Mouse (Mus musculus) heart, postnatal 14 days (tissue): ENCODE measurements around the gene Hoxa6. TPM values are rescaled to one million over a fixed set of nuclear protein-coding genes. Genes with fewer than 3 reads are reported as not detected.

ENCODE experiments used
- DNase-seq, 2 experiments: peaks; one replicate each; pipeline ENCODE4 v3.0.0; 2021 to 2022
- intact Hi-C: fragments of 180-260 bp; cut with DNase I; formaldehyde crosslinking; loops from one replicate; pipeline ENCODE4 v1.15.1; 2025
- microRNA-seq, 2 experiments: library from miRNA; unstranded; fragments of <30 nt; microRNA quantifications; one replicate each; pipeline ENCODE4 v1.2.0; 2021 to 2022
- total RNA-seq, 2 experiments: library from RNA; stranded (reverse); gene quantifications; 2 replicates each; pipeline ENCODE4 v1.2.3; 2021

Hoxa6 gene
- total RNA-seq, 2 experiments from 2014 or later = not detected

DNA sequence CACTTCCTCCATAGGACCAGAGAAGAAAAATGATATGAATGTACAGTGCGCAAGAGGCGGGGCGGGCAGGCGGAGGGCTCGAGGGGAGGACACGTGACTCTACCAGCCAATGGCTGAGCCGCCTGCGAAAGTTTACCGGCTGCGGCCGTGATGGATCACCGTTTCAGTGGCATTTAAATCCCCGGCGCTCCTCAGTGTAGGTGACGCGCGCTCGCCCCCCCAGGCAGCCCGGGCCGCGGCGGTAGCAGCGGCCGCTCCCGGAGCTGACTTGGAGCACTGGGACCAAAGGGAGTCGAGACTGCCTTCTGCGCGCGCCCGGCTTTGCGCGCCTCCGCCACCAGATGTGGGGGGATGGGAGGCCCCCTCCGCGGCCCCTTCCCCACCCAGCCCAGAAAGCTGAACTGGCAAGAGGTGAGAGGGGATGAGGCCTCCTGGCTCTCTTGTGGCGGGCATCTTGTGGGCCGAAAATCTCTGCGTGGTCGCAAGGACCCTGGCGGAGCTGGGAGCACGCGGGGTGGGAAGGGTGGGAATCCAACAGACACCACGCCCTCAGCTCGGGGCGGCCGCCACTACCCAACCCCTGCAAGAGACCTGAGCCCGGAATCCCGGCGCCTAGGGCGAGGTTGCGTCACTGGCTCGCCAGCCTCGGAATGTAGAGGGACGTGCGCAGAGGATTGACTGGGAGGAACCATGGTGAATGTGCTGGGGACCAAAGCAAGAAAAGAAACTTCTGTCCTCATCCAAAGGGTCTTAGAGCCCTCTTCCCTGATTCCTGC is 50.1 kb downstream of the Hoxa6 start, which contains the start of gene Hoxa1:
Hoxa1 (minus strand) TSS at position 42 of the 776 bp plus-strand sequence.
- peak; percentile 59 to 64 for DNase-seq
- intact Hi-C loops = no loop called here

DNA sequence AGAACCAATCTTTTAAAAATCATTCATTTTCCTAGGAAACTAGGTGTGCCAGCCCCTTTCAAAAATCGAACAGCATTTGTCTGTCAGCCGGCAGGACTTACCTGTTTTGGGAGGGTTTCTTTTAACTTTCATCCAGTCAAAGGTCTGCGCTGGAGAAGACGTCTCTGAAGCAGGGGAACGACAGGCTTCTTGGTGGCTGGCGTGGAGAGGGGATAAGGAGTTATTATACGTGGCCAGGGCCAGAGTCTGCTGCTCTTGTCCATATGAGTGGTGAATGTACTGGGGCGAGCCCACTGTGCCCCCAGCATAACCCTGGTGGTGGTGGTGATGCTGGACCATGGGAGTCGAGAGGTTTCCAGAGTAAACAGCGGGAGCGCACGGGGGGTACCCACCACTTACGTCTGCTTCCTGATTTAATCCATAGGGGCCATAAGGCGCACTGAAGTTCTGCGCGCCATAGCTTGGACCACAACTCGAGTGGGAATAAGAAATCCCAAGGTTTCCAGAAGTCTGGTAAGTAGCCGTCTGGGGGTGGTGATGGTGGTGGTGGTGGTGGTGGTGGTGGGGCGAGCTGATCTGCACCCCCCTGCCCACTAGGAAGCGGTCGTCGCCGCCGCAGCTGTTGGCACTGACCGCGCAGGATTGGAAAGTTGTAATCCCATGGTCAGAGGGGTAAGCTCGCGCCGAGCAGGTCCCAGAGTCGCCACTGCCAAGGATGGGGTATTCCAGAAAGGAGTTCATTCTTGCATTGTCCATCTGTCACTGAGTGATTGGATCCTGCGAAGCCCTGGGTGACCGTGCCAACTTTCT is 50.9 kb downstream of the Hoxa6 start:
- intact Hi-C loops = no loop called here

DNA sequence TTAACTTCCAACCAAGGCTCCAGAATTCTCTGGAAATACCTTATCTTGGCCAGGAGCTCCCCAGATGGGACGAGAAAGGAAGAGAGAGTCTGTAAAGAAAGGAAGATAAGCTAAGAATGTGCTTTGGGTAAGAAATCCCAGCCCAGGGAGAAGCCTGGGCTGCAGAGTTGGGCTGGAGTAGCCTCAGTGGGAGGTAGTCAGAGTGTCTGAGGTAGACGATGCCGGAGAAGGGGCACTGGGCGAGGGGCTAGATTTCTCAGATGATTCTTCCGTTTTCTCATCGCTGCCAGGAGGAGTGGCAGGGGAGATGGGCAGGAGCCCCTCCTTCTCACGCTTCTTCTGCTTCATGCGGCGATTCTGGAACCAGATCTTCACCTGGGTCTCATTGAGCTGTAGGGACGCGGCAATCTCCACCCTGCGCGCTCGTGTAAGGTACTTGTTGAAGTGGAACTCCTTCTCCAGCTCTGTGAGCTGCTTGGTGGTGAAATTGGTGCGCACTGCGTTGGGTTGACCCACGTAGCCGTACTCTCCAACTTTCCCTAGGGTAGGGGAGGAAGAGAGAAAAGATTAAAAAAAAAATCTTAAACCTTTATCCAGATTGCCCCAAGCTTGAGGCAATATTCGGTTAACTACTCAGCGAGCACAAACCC is 51.8 kb downstream of the Hoxa6 start:
- no peak for DNase-seq
- intact Hi-C loops = no loop called here

More for the DNA sequence above, 50.9 kb downstream of the Hoxa6 start:
- DNase-seq = no peak

Small RNAs within 50 kb of the gene (microRNA-seq; reads per million reads assigned to microRNA genes)
- gene Mir196b = 3.6 to 76.3 reads per million in 2 experiments

Other genes with a start within 250 kb of the Hoxa6 start
- 10 to 100 TPM in 1 of 2 experiments, 1 to 10 TPM in 1; 7.3 to 10.4 TPM for gene Skap2, start 196.2 kb downstream of the Hoxa6 start, total RNA-seq
- gene Hoxa1, start 50.4 kb downstream of the Hoxa6 start, total RNA-seq = under 1 TPM; 0.15 to 0.22 TPM
- gene Hoxa2, start 43.9 kb downstream of the Hoxa6 start, total RNA-seq = under 1 TPM; 0.24 to 0.76 TPM
- gene 5730596B20Rik, start 31.2 kb downstream of the Hoxa6 start, total RNA-seq = under 1 TPM; 0.17 to 0.20 TPM
- gene Hoxa4, start 17.0 kb downstream of the Hoxa6 start, total RNA-seq = under 1 TPM; 0.44 to 0.62 TPM
- gene Hoxa5, start 4.1 kb downstream of the Hoxa6 start, total RNA-seq = 1 to 10 TPM; 1.4 to 2.1 TPM
- 1 to 10 TPM; 1.2 TPM for gene Hoxa3, start 4.6 kb upstream of the Hoxa6 start, total RNA-seq
- gene Gm28308, start 4.6 kb upstream of the Hoxa6 start, total RNA-seq = not detected
- under 1 TPM; 0.17 to 0.29 TPM for gene Hoxa7, start 13.1 kb upstream of the Hoxa6 start, total RNA-seq
- not detected for gene Hoxa9, start 22.4 kb upstream of the Hoxa6 start, total RNA-seq
- not detected for gene Hoxa10, start 32.1 kb upstream of the Hoxa6 start, total RNA-seq
- not detected for gene Hoxa11, start 37.1 kb upstream of the Hoxa6 start, total RNA-seq
- not detected for gene Hoxa13, start 52.2 kb upstream of the Hoxa6 start, total RNA-seq
- gene Evx1, start 104.8 kb upstream of the Hoxa6 start, total RNA-seq = not detected